Mouse (Mus musculus) C2C12 (cell line): ENCODE data around the gene Astl.

Experiments
- CEBPB ChIP-seq: IDR thresholded peaks from one replicate; pipeline ENCODE4 v1.6.1; 2011; ENCODE audit warnings: low read depth, mild to moderate bottlenecking, control low read depth, moderate library complexity
- CTCF ChIP-seq: IDR thresholded peaks from one replicate; pipeline ENCODE4 v1.5.1; 2011; ENCODE audit not compliant: control insufficient read depth, insufficient read depth, insufficient read length
- FOSL1 ChIP-seq: IDR thresholded peaks from one replicate; pipeline ENCODE4 v1.8.0; 2011; ENCODE audit warnings: mild to moderate bottlenecking, low read length; ENCODE audit not compliant: poor library complexity, insufficient read depth, severe bottlenecking
- MAX ChIP-seq: IDR thresholded peaks from one replicate; pipeline ENCODE4 v1.6.1; 2011; ENCODE audit warnings: mild to moderate bottlenecking, control low read depth
- MYOG ChIP-seq: IDR thresholded peaks from one replicate; pipeline ENCODE4 v1.6.1; 2011; ENCODE audit not compliant: control insufficient read depth, insufficient read length; ENCODE audit errors: extremely low read depth
- USF1 ChIP-seq: IDR thresholded peaks from one replicate; pipeline ENCODE4 v1.6.1; 2011; ENCODE audit warnings: low read depth, mild to moderate bottlenecking, control low read depth, moderate library complexity

DNA sequence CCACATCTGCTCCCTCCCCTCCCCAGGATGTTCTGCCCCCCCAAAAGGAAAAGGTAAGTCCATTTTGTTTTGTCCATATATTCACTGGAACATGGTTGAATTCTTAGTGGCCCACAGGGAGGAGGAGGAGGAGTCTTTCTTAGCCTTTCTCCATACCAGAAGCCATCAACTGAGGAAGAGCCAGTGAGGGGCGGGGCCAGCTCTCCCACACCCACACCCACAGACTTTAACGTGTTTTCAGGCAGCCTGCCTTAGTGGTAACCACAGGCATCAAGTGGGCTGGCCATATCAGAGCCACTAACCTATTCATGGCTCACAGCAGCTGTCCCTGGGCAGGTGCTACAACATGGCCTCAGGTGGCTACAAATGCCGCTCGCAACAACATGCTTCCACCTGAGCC, 394 bp downstream of the Astl start:
- no peak for TF ChIP-seq MAX
- no peak for TF ChIP-seq CTCF
- TF ChIP-seq MYOG: no peak
- no peak for TF ChIP-seq FOSL1
- TF ChIP-seq CEBPB: no peak
- no peak for TF ChIP-seq USF1
